Mouse (Mus musculus) heart, embryonic 10.5 days (tissue): ENCODE results near the gene Clybl. TPM values are rescaled to one million over a fixed set of nuclear protein-coding genes. Genes with fewer than 3 reads are reported as not detected.

ENCODE experiments used
- DNase-seq: peaks from one replicate; pipeline ENCODE4 v3.0.0-alpha.2; 2017; ENCODE audit warnings: low spot score
- H3K27ac ChIP-seq: fragments of 300-500 bp; sonication (generic); 2 replicates; pipeline ENCODE4 v1.5.1; 2016; ENCODE audit warnings: mild to moderate bottlenecking
- H3K27me3 ChIP-seq: fragments of 300-500 bp; sonication (generic); 2 replicates; pipeline ENCODE4 v1.6.1; 2016; ENCODE audit warnings: mild to moderate bottlenecking; ENCODE audit not compliant: poor library complexity, insufficient read depth, severe bottlenecking
- H3K36me3 ChIP-seq: fragments of 300-500 bp; sonication (generic); 2 replicates; pipeline ENCODE4 v1.6.1; 2016; ENCODE audit warnings: mild to moderate bottlenecking, moderate library complexity
- H3K4me1 ChIP-seq: fragments of 300-500 bp; sonication (generic); 2 replicates; pipeline ENCODE4 v1.6.1; 2016; ENCODE audit warnings: mild to moderate bottlenecking
- H3K4me3 ChIP-seq: fragments of 300-500 bp; sonication (generic); 2 replicates; pipeline ENCODE4 v1.5.1; 2016; ENCODE audit warnings: mild to moderate bottlenecking, moderate library complexity
- H3K9me3 ChIP-seq: fragments of 300-500 bp; sonication (generic); 2 replicates; pipeline ENCODE4 v1.6.1; 2016; ENCODE audit warnings: mild to moderate bottlenecking, moderate library complexity
- WGBS: fragments of 180-500 bp; shearing (Covaris S2); methylation state at CpG from one replicate; pipeline ENCODE4 v1.1.7; 2016; 5-methylcytosine and 5-hydroxymethylcytosine counted together
- polyA plus RNA-seq: library from polyadenylated mRNA; unstranded; fragments of >200 nt; fragmentation: Nextera tagmentation; extraction: Ambion mirVana; gene quantifications from 2 replicates; pipeline ENCODE4 v1.2.1, GENCODE M21; 2016

Clybl gene
- polyA plus RNA-seq, result 43.5 and 63.8 TPM in 2 replicates

GRCm38 (mm10) chr14:122181078-122181814, at the start of gene Clybl:
Gene Clybl (plus strand): TSS chr14:122181704.
- H3K36me3 ChIP-seq, result no peaks in the 10 kb centered on the region
- H3K4me3 ChIP-seq, result peak within 1 kb of the TSS; percentile 77
- peak within 1 kb of the TSS; percentile 93 for H3K27ac ChIP-seq
- H3K27me3 ChIP-seq, result no peaks in the 10 kb centered on the region
- peak; percentile 98 for DNase-seq
- H3K9me3 ChIP-seq, result no peaks in the 10 kb centered on the region
- peaks cover 24% of the 10 kb centered on the region for H3K4me1 ChIP-seq
- WGBS, result 3% methylated on average over 45 of the region's 45 CpGs

GRCm38 (mm10) chr14:122136368-122136928, 45.1 kb upstream of the Clybl start:
- no peak for DNase-seq
- no peak overlapping the region for H3K4me3 ChIP-seq
- H3K27ac ChIP-seq, result no peak overlapping the region
- H3K4me1 ChIP-seq, result 0 out of 2 replicates have a peak, but pooled peaks cover 3% of the 10 kb centered on the region
- 91% methylated on average over 3 of the region's 3 CpGs for WGBS
- no peaks in the 10 kb centered on the region for H3K9me3 ChIP-seq
- H3K27me3 ChIP-seq, result no peaks in the 10 kb centered on the region
- peaks cover 38% of the 10 kb centered on the region for H3K36me3 ChIP-seq

- Histone ChIP-seq H3K36me3 (peaks cover 45% of the 10 kb centered on the region), H3K4me1 (0 out of 2 replicates have a peak, but pooled peaks cover 3% of the 10 kb centered on the region), H3K9me3 (no peaks in the 10 kb centered on the region), H3K4me3 (no peak overlapping the region), H3K27ac (no peak overlapping the region), H3K27me3 (no peaks in the 10 kb centered on the region)
- DNase-seq, result no peak
- 83% methylated on average over 7 of the region's 7 CpGs for WGBS
Measured at GRCm38 (mm10) chr14:122137234-122137633, 44.3 kb upstream of the Clybl start.

- no peak overlapping the region for H3K4me3 ChIP-seq
- WGBS, result 82% methylated on average over 1 of the region's 1 CpGs
- H3K36me3 ChIP-seq, result peaks cover 63% of the 10 kb centered on the region
Measured at GRCm38 (mm10) chr14:122140126-122140525, 41.4 kb upstream of the Clybl start.

GRCm38 (mm10) chr14:122143585-122144269, 37.8 kb upstream of the Clybl start:
- H3K4me1 ChIP-seq, result no peaks in the 10 kb centered on the region
- H3K9me3 ChIP-seq, result no peaks in the 10 kb centered on the region
- no peak overlapping the region for H3K27ac ChIP-seq
- H3K4me3 ChIP-seq, result no peak overlapping the region
- H3K36me3 ChIP-seq, result peaks cover 84% of the 10 kb centered on the region
- DNase-seq, result no peak
- H3K27me3 ChIP-seq, result no peaks in the 10 kb centered on the region
- 89% methylated on average over 4 of the region's 4 CpGs for WGBS

More at GRCm38 (mm10) chr14:122140126-122140525, 41.4 kb upstream of the Clybl start:
- no peak for DNase-seq
- Histone ChIP-seq H3K27me3 (no peaks in the 10 kb centered on the region), H3K9me3 (no peaks in the 10 kb centered on the region), H3K4me1 (0 out of 2 replicates have a peak, but pooled peaks cover 3% of the 10 kb centered on the region), H3K27ac (no peak overlapping the region)

- no peak overlapping the region for H3K4me3 ChIP-seq
- H3K4me1 ChIP-seq, result no peaks in the 10 kb centered on the region
- no peak overlapping the region for H3K27ac ChIP-seq
- H3K27me3 ChIP-seq, result no peaks in the 10 kb centered on the region
- DNase-seq, result no peak
- WGBS, result 62% methylated on average over 1 of the region's 1 CpGs
- peaks cover 88% of the 10 kb centered on the region for H3K36me3 ChIP-seq
- no peaks in the 10 kb centered on the region for H3K9me3 ChIP-seq
Measured at GRCm38 (mm10) chr14:122145374-122145773, 36.1 kb upstream of the Clybl start.

GRCm38 (mm10) chr14:122150616-122151015, 30.9 kb upstream of the Clybl start:
- Histone ChIP-seq H3K27me3 (no peaks in the 10 kb centered on the region), H3K4me3 (no peak overlapping the region), H3K9me3 (no peaks in the 10 kb centered on the region), H3K36me3 (peaks cover 90% of the 10 kb centered on the region), H3K4me1 (no peaks in the 10 kb centered on the region), H3K27ac (no peak overlapping the region)
- WGBS, result 91% methylated on average over 5 of the region's 5 CpGs
- DNase-seq, result no peak

- H3K27ac ChIP-seq, result no peak overlapping the region
- no peaks in the 10 kb centered on the region for H3K9me3 ChIP-seq
- peaks cover 60% of the 10 kb centered on the region for H3K36me3 ChIP-seq
- whole genome bisulfite sequencing, result 92% methylated on average over 7 of the region's 7 CpGs
- no peaks in the 10 kb centered on the region for H3K27me3 ChIP-seq
- no peak for DNase-seq
- H3K4me1 ChIP-seq, result no peaks in the 10 kb centered on the region
- H3K4me3 ChIP-seq, result no peak overlapping the region
Measured at GRCm38 (mm10) chr14:122157738-122158137, 23.8 kb upstream of the Clybl start.

GRCm38 (mm10) chr14:122160916-122161315, 20.6 kb upstream of the Clybl start:
- no peak overlapping the region for H3K27ac ChIP-seq
- peaks cover 45% of the 10 kb centered on the region for H3K36me3 ChIP-seq
- no peaks in the 10 kb centered on the region for H3K9me3 ChIP-seq
- peak; percentile 36 for DNase-seq
- H3K27me3 ChIP-seq, result no peaks in the 10 kb centered on the region
- no peaks in the 10 kb centered on the region for H3K4me1 ChIP-seq
- H3K4me3 ChIP-seq, result no peak overlapping the region
- 82% methylated on average over 1 of the region's 1 CpGs for WGBS

- Histone ChIP-seq H3K9me3 (no peaks in the 10 kb centered on the region), H3K36me3 (peaks cover 9% of the 10 kb centered on the region; the same call in 1 of the 2 replicates), H3K27ac (no peak overlapping the region), H3K4me1 (0 out of 2 replicates have a peak, but pooled peaks cover 2% of the 10 kb centered on the region), H3K27me3 (no peaks in the 10 kb centered on the region), H3K4me3 (no peak overlapping the region)
- 82% methylated on average over 7 of the region's 7 CpGs for WGBS
- DNase-seq, result no peak
Measured at GRCm38 (mm10) chr14:122168912-122169311, 12.6 kb upstream of the Clybl start.

GRCm38 (mm10) chr14:122170202-122170781, 11.2 kb upstream of the Clybl start:
- Histone ChIP-seq H3K4me3 (no peak overlapping the region), H3K4me1 (0 out of 2 replicates have a peak, but pooled peaks cover 2% of the 10 kb centered on the region), H3K9me3 (no peaks in the 10 kb centered on the region), H3K27me3 (no peaks in the 10 kb centered on the region), H3K27ac (no peak overlapping the region), H3K36me3 (no peaks in the 10 kb centered on the region)
- WGBS, result 74% methylated on average over 7 of the region's 7 CpGs
- no peak for DNase-seq

GRCm38 (mm10) chr14:122171031-122171430, 10.5 kb upstream of the Clybl start:
- Histone ChIP-seq H3K27ac (no peak overlapping the region), H3K4me3 (no peak overlapping the region), H3K9me3 (no peaks in the 10 kb centered on the region), H3K4me1 (0 out of 2 replicates have a peak, but pooled peaks cover 2% of the 10 kb centered on the region), H3K36me3 (no peaks in the 10 kb centered on the region), H3K27me3 (no peaks in the 10 kb centered on the region)
- no peak for DNase-seq
- 69% methylated on average over 7 of the region's 7 CpGs for WGBS
